Mouse (Mus musculus) embryonic facial prominence, embryonic 11.5 days (tissue): Measurements from ENCODE around the gene Gm973. TPM values are rescaled to one million over a fixed set of nuclear protein-coding genes. Genes with fewer than 3 reads are reported as not detected.
"Not testable (repeated sequence)": the region's sequence is repeated elsewhere in the genome, so short reads cannot be mapped to it uniquely, and the experiment has no call there.

Experiments used
- ATAC-seq: fragments of 200-750 bp; cut with Nextera tagmentation; replicated peaks from 2 replicates; pipeline ENCODE4 v1.8.0; 2017; ENCODE audit warnings: low read depth; ENCODE audit not compliant: insufficient number of reproducible peaks, low FRiP score, low TSS enrichment
- DNase-seq: peaks from one replicate; pipeline ENCODE4 v3.0.0-alpha.2; 2015; ENCODE audit warnings: low spot score
- H3K27ac ChIP-seq: fragments of 300-500 bp; sonication (generic); replicated peaks from 2 replicates; pipeline ENCODE4 v1.5.1; 2014; ENCODE audit warnings: mild to moderate bottlenecking, low read depth, low read length, control low read depth
- H3K27me3 ChIP-seq: fragments of 300-500 bp; sonication (generic); 2 replicates; pipeline ENCODE4 v1.6.1; 2014; ENCODE audit warnings: mild to moderate bottlenecking, low read length, moderate library complexity, mixed read lengths; ENCODE audit not compliant: control insufficient read depth, insufficient read depth
- H3K36me3 ChIP-seq: fragments of 300-500 bp; sonication (generic); replicated peaks from 2 replicates; pipeline ENCODE4 v1.6.1; 2014; ENCODE audit warnings: low read depth, mild to moderate bottlenecking, low read length, moderate library complexity, mixed read lengths; ENCODE audit not compliant: control insufficient read depth, insufficient read depth
- H3K4me1 ChIP-seq: fragments of 300-500 bp; sonication (generic); 2 replicates; pipeline ENCODE4 v1.6.1; 2014; ENCODE audit warnings: low read length, mixed read lengths; ENCODE audit not compliant: control insufficient read depth, insufficient read depth
- H3K4me2 ChIP-seq: fragments of 300-500 bp; sonication (generic); 2 replicates; pipeline ENCODE4 v1.6.1; 2014; ENCODE audit warnings: low read depth, mild to moderate bottlenecking, control low read depth, low read length, moderate library complexity
- H3K4me3 ChIP-seq: fragments of 300-500 bp; sonication (generic); 2 replicates; pipeline ENCODE4 v1.5.1; 2014; ENCODE audit warnings: low read depth, low read length, control low read depth
- H3K9ac ChIP-seq: fragments of 300-500 bp; sonication (generic); replicated peaks from 2 replicates; pipeline ENCODE4 v1.6.1; 2014; ENCODE audit warnings: mild to moderate bottlenecking, control low read depth, low read length
- H3K9me3 ChIP-seq: fragments of 300-500 bp; sonication (generic); replicated peaks from 2 replicates; pipeline ENCODE4 v1.6.1; 2016; ENCODE audit warnings: mild to moderate bottlenecking, low read length, inconsistent platforms, mixed read lengths; ENCODE audit not compliant: control insufficient read depth
- WGBS: fragments of 180-500 bp; shearing (Covaris S2); extraction: QIAGEN DNeasy Blood & Tissue Kit; methylation state at CpG from one replicate; pipeline ENCODE4 v1.1.7; 2014; 5-methylcytosine and 5-hydroxymethylcytosine counted together
- polyA plus RNA-seq: library from polyadenylated mRNA; unstranded; fragments of >200 nt; fragmentation: Nextera tagmentation; extraction: Ambion mirVana; gene quantifications from 2 replicates; pipeline ENCODE4 v1.2.1, GENCODE M21; 2014

The Gm973 gene
- polyA plus RNA-seq, 1 experiment from 2014 or later = 2.3 TPM

GRCm38 (mm10) chr1:59630356-59630755, 114.3 kb downstream of the Gm973 start:
- H3K4me3 ChIP-seq, DNase-seq, H3K4me1 ChIP-seq, H3K9me3 ChIP-seq, ATAC-seq, H3K27ac ChIP-seq, H3K4me2 ChIP-seq, H3K36me3 ChIP-seq, H3K9ac ChIP-seq, H3K27me3 ChIP-seq: not testable (repeated sequence)
- 88% methylated on average over 6 of the region's 6 CpGs for WGBS

- Histone ChIP-seq H3K9ac (no peak overlapping the region), H3K4me3 (no peak overlapping the region), H3K27me3 (no peaks in the 10 kb centered on the region), H3K36me3 (no peaks in the 10 kb centered on the region), H3K9me3 (no peaks in the 10 kb centered on the region), H3K27ac (no peak overlapping the region), H3K4me2 (no peak overlapping the region), H3K4me1 (no peaks in the 10 kb centered on the region)
- WGBS = 71% methylated on average over 5 of the region's 5 CpGs
- ATAC-seq (no peak), DNase-seq (no peak)
Observed at GRCm38 (mm10) chr1:59631986-59632659, 116.1 kb downstream of the Gm973 start.

- H3K27me3 ChIP-seq = no peaks in the 10 kb centered on the region
- H3K27ac ChIP-seq = 0 out of 2 replicates have a peak overlapping the region, but pooled peaks have one; percentile 10
- no peaks in the 10 kb centered on the region for H3K4me1 ChIP-seq
- ATAC-seq (no peak), DNase-seq (peak; percentile 42)
- no peak overlapping the region for H3K9ac ChIP-seq
- H3K36me3 ChIP-seq = no peaks in the 10 kb centered on the region
- H3K4me2 ChIP-seq = no peak overlapping the region
- 15% methylated on average over 6 of the region's 6 CpGs for WGBS
- no peak overlapping the region for H3K4me3 ChIP-seq
- no peaks in the 10 kb centered on the region for H3K9me3 ChIP-seq
Observed at GRCm38 (mm10) chr1:59633056-59633455, 117.0 kb downstream of the Gm973 start.

- Histone ChIP-seq H3K27ac (no peak overlapping the region), H3K4me3 (no peak overlapping the region), H3K4me1 (no peaks in the 10 kb centered on the region), H3K27me3 (no peaks in the 10 kb centered on the region), H3K36me3 (no peaks in the 10 kb centered on the region), H3K9ac (no peak overlapping the region), H3K9me3 (no peaks in the 10 kb centered on the region), H3K4me2 (no peak overlapping the region)
- ATAC-seq = no peak
- 67% methylated on average over 1 of the region's 1 CpGs for WGBS
- no peak for DNase-seq
Observed at GRCm38 (mm10) chr1:59636349-59636748, 120.3 kb downstream of the Gm973 start.

- Histone ChIP-seq H3K4me2 (no peak overlapping the region), H3K27ac (no peak overlapping the region), H3K27me3 (no peaks in the 10 kb centered on the region), H3K9me3 (no peaks in the 10 kb centered on the region), H3K4me3 (no peak overlapping the region), H3K9ac (no peak overlapping the region), H3K4me1 (no peaks in the 10 kb centered on the region), H3K36me3 (no peaks in the 10 kb centered on the region; the same call in 1 of the 2 replicates)
- WGBS = 82% methylated on average over 3 of the region's 3 CpGs
- DNase-seq = no peak
- no peak for ATAC-seq
Observed at GRCm38 (mm10) chr1:59638371-59638770, 122.3 kb downstream of the Gm973 start.

- no peaks in the 10 kb centered on the region; the same call in 1 of the 2 replicates for H3K36me3 ChIP-seq
- no peak overlapping the region for H3K4me3 ChIP-seq
- DNase-seq = no peak
- no peak for ATAC-seq
- H3K4me2 ChIP-seq = no peak overlapping the region
- 95% methylated on average over 1 of the region's 1 CpGs for WGBS
- H3K27ac ChIP-seq = no peak overlapping the region
- no peak overlapping the region for H3K9ac ChIP-seq
- no peaks in the 10 kb centered on the region for H3K4me1 ChIP-seq
- no peaks in the 10 kb centered on the region for H3K27me3 ChIP-seq
- no peaks in the 10 kb centered on the region for H3K9me3 ChIP-seq
Observed at GRCm38 (mm10) chr1:59642488-59642887, 126.4 kb downstream of the Gm973 start.

GRCm38 (mm10) chr1:59646502-59646901, 130.4 kb downstream of the Gm973 start:
- H3K4me3 ChIP-seq, ATAC-seq, H3K36me3 ChIP-seq, H3K9ac ChIP-seq, H3K27ac ChIP-seq, H3K27me3 ChIP-seq, H3K9me3 ChIP-seq, H3K4me2 ChIP-seq, H3K4me1 ChIP-seq, DNase-seq: not testable (repeated sequence)
- WGBS = 90% methylated on average over 2 of the region's 2 CpGs

- Histone ChIP-seq H3K4me2 (no peak overlapping the region), H3K27ac (no peak overlapping the region), H3K4me3 (no peak overlapping the region), H3K27me3 (no peaks in the 10 kb centered on the region), H3K9ac (no peak overlapping the region), H3K4me1 (no peaks in the 10 kb centered on the region), H3K9me3 (no peaks in the 10 kb centered on the region), H3K36me3 (peaks cover 2% of the 10 kb centered on the region; the same call in 1 of the 2 replicates)
- 92% methylated on average over 3 of the region's 3 CpGs for WGBS
- ATAC-seq (no peak), DNase-seq (no peak)
Observed at GRCm38 (mm10) chr1:59651201-59651819, 135.2 kb downstream of the Gm973 start.
